In the genomic region with DNA sequence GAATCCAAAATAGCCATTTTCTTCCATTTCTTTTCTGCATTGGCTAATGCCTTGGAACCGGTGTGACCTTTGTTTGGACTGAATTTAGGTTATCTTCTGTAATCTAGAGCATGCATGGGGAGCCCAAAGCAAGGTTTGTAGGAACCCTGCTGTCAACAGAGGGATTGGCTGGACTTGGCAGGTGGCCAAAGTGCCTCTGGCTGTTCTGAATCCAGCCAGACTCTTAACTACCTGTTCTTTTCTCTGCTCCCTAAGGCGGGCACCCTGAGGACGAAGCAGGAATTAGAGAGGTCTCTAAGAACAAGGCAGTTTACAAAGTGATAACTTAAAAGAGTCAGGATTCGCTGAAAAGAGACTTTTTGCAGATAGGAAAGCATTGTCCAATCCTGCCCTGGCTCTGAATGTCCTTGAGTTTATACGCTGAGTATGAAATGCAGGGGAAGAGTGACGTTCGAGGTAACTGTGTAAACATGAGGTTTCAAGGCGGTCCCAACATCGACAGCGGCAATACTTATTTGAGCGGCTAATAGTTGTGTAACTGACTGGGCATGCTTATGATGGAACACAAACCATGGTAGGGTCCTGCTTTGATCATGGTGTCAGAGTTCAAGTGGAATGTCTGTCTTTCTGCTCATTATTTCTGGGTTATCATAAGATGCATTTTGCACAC, we compare ENCODE assay signal across 12 mouse cellular contexts. TPM values are rescaled to one million over a fixed set of nuclear protein-coding genes. Genes with fewer than 3 reads are reported as not detected.
DNase-seq lines count a peak whose midpoint lies in the region; ATAC-seq and TF ChIP-seq lines count a peak whose summit lies in the region.
"Had no signal": no experiment of that assay in that cellular context is flagged by ENCODE, and none has a peak within 500 bp of the region (broad histone marks: within the 10 kb centered on the region; RNA-seq: fewer than 3 reads in every experiment).

No protein-coding gene starts in this region.

- H3K27me3 ChIP-seq in lung, postnatal 0 days (replicated peaks; ENCODE audit: insufficient read depth, low read length): no peaks in the 10 kb centered on the region
- no peaks in the 10 kb centered on the region for H3K27me3 ChIP-seq in stomach, embryonic 16.5 days (ENCODE audit: control insufficient read depth, insufficient read depth, low read length)
- H3K27me3 ChIP-seq: limb, embryonic 12.5 days; megakaryocyte, embryonic 14.5 days had no signal

- WGBS in lung, postnatal 0 days: 39% methylated on average over 11 of the region's 11 CpGs
- 47% methylated on average over 11 of the region's 11 CpGs for WGBS in stomach, embryonic 16.5 days

- H3K4me3 ChIP-seq in lung, postnatal 0 days (ENCODE audit: low read depth, low read length): no peak overlapping the region
- no peak overlapping the region for H3K4me3 ChIP-seq in stomach, embryonic 16.5 days (replicated peaks; ENCODE audit: low read length)
- H3K4me3 ChIP-seq: forebrain, embryonic 10.5 days; limb, embryonic 12.5 days; megakaryocyte, embryonic 14.5 days had no signal

- DNase-seq in heart, postnatal 4 days: peak; percentile 26
- no peak for DNase-seq in heart, adult 9 months (ENCODE audit: low spot score in 2 of 2)
- peak; percentile 59 for DNase-seq in lung, postnatal 0 days (ENCODE audit: low spot score)
- no peak for DNase-seq in lung, adult 18-20 months
- peak; percentile 22 for DNase-seq in brain, adult 2 months (ENCODE audit: low read depth, low spot score)
- no peak for DNase-seq in frontal cortex, adult 2 months (ENCODE audit: extremely low spot score in 1 of 2, low spot score in 1 of 2)
- DNase-seq: gastrocnemius, postnatal 10 days; right cerebral cortex, adult 18-20 months had no signal

- H3K4me1 ChIP-seq in lung, postnatal 0 days (ENCODE audit: insufficient read depth, low read depth, low read length): no peaks in the 10 kb centered on the region
- peaks cover 4% of the 10 kb centered on the region; the same call in 1 of the 2 replicates for H3K4me1 ChIP-seq in stomach, embryonic 16.5 days (ENCODE audit: control insufficient read depth, insufficient read depth, low read length)
- H3K4me1 ChIP-seq: forebrain, embryonic 10.5 days had no signal

- H3K9me3 ChIP-seq in lung, postnatal 0 days (ENCODE audit: low read length): no peaks in the 10 kb centered on the region
- H3K9me3 ChIP-seq in stomach, embryonic 16.5 days (replicated peaks; ENCODE audit: control insufficient read depth, low read length): no peaks in the 10 kb centered on the region
- H3K9me3 ChIP-seq: forebrain, embryonic 10.5 days; limb, embryonic 12.5 days; megakaryocyte, embryonic 14.5 days had no signal

- no peak for TF ChIP-seq EP300 in lung, postnatal 0 days (IDR thresholded peaks at IDR 0.05)

- no peak overlapping the region for H3K27ac ChIP-seq in lung, postnatal 0 days (ENCODE audit: low read length)
- H3K27ac ChIP-seq in stomach, embryonic 16.5 days (ENCODE audit: low read length): no peak overlapping the region
- H3K27ac ChIP-seq: forebrain, embryonic 10.5 days; limb, embryonic 12.5 days had no signal

- ATAC-seq in lung, postnatal 0 days: peak; percentile 73
- ATAC-seq in stomach, embryonic 16.5 days (ENCODE audit: insufficient read depth, low FRiP score): peak; percentile 53; the same call in 1 of the 2 replicates

- no peaks in the 10 kb centered on the region for H3K36me3 ChIP-seq in lung, postnatal 0 days (ENCODE audit: insufficient read depth, low read length)
- no peaks in the 10 kb centered on the region for H3K36me3 ChIP-seq in stomach, embryonic 16.5 days (ENCODE audit: control insufficient read depth, insufficient read depth, low read length)
- H3K36me3 ChIP-seq: forebrain, embryonic 10.5 days; limb, embryonic 12.5 days had no signal

- H3K9ac ChIP-seq in lung, postnatal 0 days (replicated peaks; ENCODE audit: low read depth): no peak overlapping the region
- no peak overlapping the region for H3K9ac ChIP-seq in stomach, embryonic 16.5 days (ENCODE audit: low read length)
- H3K9ac ChIP-seq: limb, embryonic 12.5 days had no signal

- no peak for TF ChIP-seq CTCF in lung, postnatal 0 days (IDR thresholded peaks at IDR 0.05)

- no peak overlapping the region for H3K4me2 ChIP-seq in lung, postnatal 0 days (replicated peaks; ENCODE audit: low read depth, low read length)
- no peak overlapping the region for H3K4me2 ChIP-seq in stomach, embryonic 16.5 days (ENCODE audit: low read depth, low read length)
- H3K4me2 ChIP-seq: limb, embryonic 12.5 days had no signal

RNA-seq across cellular contexts. Expression of a gene that starts 54.5 kb away (rescaled TPM):
- total RNA-seq in heart, postnatal 4 days (2021): 1 to 10 TPM in 1 of 2 experiments, under 1 TPM in 1; 0.86 to 1.2 TPM
- polyA plus RNA-seq in lung, postnatal 0 days (2015; fragmentation: Nextera tagmentation; extraction: Ambion mirVana): 1.7 and 1.9 TPM in 2 replicates
- 0.30 and 0.46 TPM in 2 replicates for polyA plus RNA-seq in stomach, embryonic 16.5 days (2015; fragmentation: Nextera tagmentation; extraction: Ambion mirVana)
- 1.8 and 1.9 TPM in 2 replicates for polyA plus RNA-seq in frontal cortex, adult 2 months (2012; rRNA removed)

Comparison
In these comparisons a context has a peak if more than half of its experiments do, and no peak if none do; other contexts are left out.
1. DNase-seq: peak in heart, postnatal 4 days (single experiment), lung, postnatal 0 days (single experiment) and brain, adult 2 months (single experiment); none in heart, adult 9 months (0 of 2), lung, adult 18-20 months (0 of 2) and frontal cortex, adult 2 months (0 of 2).